Mouse (Mus musculus) olfactory bulb, adult 2 months (tissue): ENCODE results near the gene Fgf22.

ENCODE experiments used
- CTCF ChIP-seq: fragments of 200-500 bp; IDR thresholded peaks from 2 replicates; pipeline ENCODE4 v1.5.1; 2012; ENCODE audit warnings: low read depth, mild to moderate bottlenecking, low read length, moderate library complexity; ENCODE audit not compliant: insufficient read depth
- POLR2A ChIP-seq: fragments of 200-500 bp; IDR thresholded peaks from 2 replicates; pipeline ENCODE4 v1.6.1; 2012; ENCODE audit warnings: mild to moderate bottlenecking, low read depth, low read length, moderate library complexity; ENCODE audit not compliant: insufficient read depth

DNA sequence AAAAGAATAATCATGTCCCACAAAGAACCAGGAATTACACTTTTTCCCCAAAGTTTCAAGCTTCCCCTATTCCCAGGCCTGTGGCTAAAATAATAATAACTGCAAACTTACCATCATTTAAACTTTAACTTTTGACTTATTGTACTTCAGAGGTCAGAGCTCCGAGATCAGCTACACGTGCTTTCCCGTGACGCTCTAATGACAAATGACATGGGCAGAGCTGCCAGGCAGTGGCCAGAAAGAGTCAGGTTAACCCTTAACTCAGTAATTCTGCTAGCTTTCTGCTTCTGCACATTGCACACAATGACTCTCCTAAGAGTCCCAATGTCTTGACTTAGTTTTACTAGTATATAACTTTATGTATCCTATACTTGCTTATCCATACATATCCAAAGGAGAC, 14.5 kb downstream of the Fgf22 start:
- TF ChIP-seq POLR2A (no peak), CTCF (no peak)
